Mouse (Mus musculus) macrophage (primary cell): ENCODE measurements around the gene Dnaaf1. TPM values are rescaled to one million over a fixed set of nuclear protein-coding genes. Genes with fewer than 3 reads are reported as not detected.
A peak's percentile ranks its signal among the peaks of the same experiment; 100 is the strongest.

ENCODE experiments used
- H3K27ac ChIP-seq: fragments of 350-480 bp; formaldehyde crosslinking; 2 replicates; pipeline ENCODE4 v1.9.0; 2021
- H3K36me3 ChIP-seq: fragments of 350-480 bp; formaldehyde crosslinking; 2 replicates; pipeline ENCODE4 v1.9.0; 2021; ENCODE audit errors: inconsistent target
- H3K4me3 ChIP-seq: fragments of 350-480 bp; formaldehyde crosslinking; 2 replicates; pipeline ENCODE4 v1.9.0; 2021; ENCODE audit errors: inconsistent target
- H3K79me2 ChIP-seq: fragments of 350-480 bp; formaldehyde crosslinking; 2 replicates; pipeline ENCODE4 v1.9.0; 2021; ENCODE audit errors: inconsistent target
- WGBS: methylation state at CpG from one replicate; pipeline ENCODE4 v1.1.7; 2026; ENCODE audit warnings: inconsistent platforms; ENCODE audit not compliant: missing documents; 5-methylcytosine and 5-hydroxymethylcytosine counted together
- polyA plus RNA-seq: library from polyadenylated mRNA; stranded (reverse); fragments of 250-400 nt; gene quantifications from 3 replicates; pipeline ENCODE4 v1.2.4, GENCODE M21; 2018; ENCODE audit warnings: inconsistent platforms

Dnaaf1 gene
- polyA plus RNA-seq, 1 experiment from 2014 or later: not detected

DNA sequence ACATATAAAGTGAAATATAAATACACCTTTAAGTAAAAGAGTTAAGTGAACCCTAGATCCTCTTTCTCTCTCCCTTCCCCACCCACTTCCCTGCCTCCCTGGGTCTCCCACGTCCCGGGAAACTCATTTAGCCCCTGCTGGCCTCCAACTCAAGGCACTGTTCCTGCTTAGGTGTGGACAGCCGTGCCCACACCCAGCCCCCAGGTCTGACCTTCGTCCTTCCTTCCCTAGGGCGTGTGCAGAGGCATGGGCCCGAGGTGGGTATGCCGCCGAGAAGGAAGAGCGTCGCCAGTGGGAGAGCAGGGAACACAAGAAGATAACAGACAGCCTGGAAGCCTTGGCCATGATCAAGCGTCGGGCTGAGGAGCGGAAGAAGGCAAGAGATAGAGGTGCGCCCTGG, 15.3 kb downstream of the Dnaaf1 start:
- 80% methylated on average over 14 of the region's 14 CpGs for WGBS
- Histone ChIP-seq H3K79me2 (no peaks in the 10 kb centered on the region), H3K36me3 (no peaks in the 10 kb centered on the region), H3K27ac (no peak overlapping the region), H3K4me3 (no peak overlapping the region)

GRCm38 (mm10) chr8:119591456-119591855, 16.4 kb downstream of the Dnaaf1 start:
- Histone ChIP-seq H3K4me3 (no peak overlapping the region), H3K79me2 (no peaks in the 10 kb centered on the region), H3K27ac (no peak overlapping the region), H3K36me3 (no peaks in the 10 kb centered on the region)
- WGBS: 93% methylated on average over 6 of the region's 7 CpGs

DNA sequence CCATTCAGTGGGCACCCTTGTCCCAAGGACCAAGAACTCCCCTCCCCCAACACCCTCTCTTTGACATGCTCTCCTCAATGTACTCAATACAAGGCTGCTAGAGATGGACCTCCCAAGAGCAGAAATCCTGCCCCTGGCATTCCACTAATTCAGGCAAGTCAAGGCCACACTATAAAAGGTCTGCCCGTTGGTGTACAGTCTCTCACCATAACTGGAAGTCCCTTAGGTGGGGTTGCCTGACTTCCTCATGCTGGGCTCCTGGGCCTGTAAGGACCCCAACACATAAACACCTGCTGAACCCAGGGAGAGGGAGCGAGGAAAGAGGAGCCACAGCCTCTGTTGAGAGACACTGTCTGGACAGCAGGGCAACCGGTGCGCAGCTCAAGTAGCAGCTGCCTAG, 28.7 kb downstream of the Dnaaf1 start:
- Histone ChIP-seq H3K36me3 (peaks cover 28% of the 10 kb centered on the region; the same call in 1 of the 2 replicates), H3K79me2 (peaks cover 11% of the 10 kb centered on the region; the same call in 1 of the 2 replicates), H3K27ac (no peak overlapping the region), H3K4me3 (peak overlapping the region; percentile 93; the same call in 1 of the 2 replicates)
- WGBS: 79% methylated on average over 4 of the region's 4 CpGs

- peak overlapping the region; percentile 93 for H3K4me3 ChIP-seq
- WGBS: 40% methylated on average over 12 of the region's 12 CpGs
- H3K27ac ChIP-seq: peak overlapping the region; percentile 54
- peaks cover 11% of the 10 kb centered on the region; the same call in 1 of the 2 replicates for H3K79me2 ChIP-seq
- peaks cover 24% of the 10 kb centered on the region; the same call in 1 of the 2 replicates for H3K36me3 ChIP-seq
Measured at GRCm38 (mm10) chr8:119604398-119604803, 29.4 kb downstream of the Dnaaf1 start.

DNA sequence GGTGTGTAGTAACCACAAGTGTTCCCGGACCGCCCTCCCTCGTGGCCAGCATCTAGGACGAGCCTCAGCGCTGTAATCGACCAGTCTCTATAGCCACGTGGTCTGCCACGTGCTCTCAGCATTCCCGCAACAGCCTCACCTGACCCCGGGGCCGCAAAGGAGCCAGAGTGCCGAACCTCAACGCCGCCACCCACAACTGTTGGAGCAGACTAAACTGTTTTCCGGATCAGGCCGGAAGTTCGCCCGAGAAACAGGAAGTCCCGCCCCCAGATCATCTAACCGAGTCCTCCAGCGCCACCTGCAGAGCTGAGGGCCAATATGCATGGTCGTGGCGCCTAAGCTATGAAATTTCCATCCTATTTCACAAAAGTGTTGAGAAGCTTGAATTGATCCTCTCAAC, 30.0 kb downstream of the Dnaaf1 start, which contains the start of gene Taf1c:
Gene Taf1c (minus strand): TSS at position 227 of the 400 bp plus-strand sequence.
- peaks cover 11% of the 10 kb centered on the region; the same call in 1 of the 2 replicates for H3K79me2 ChIP-seq
- under 1% methylated on average over 23 of the region's 23 CpGs for WGBS
- H3K36me3 ChIP-seq: peaks cover 24% of the 10 kb centered on the region; the same call in 1 of the 2 replicates
- H3K27ac ChIP-seq: peak within 1 kb of the TSS; percentile 54
- peak within 1 kb of the TSS; percentile 93 for H3K4me3 ChIP-seq

DNA sequence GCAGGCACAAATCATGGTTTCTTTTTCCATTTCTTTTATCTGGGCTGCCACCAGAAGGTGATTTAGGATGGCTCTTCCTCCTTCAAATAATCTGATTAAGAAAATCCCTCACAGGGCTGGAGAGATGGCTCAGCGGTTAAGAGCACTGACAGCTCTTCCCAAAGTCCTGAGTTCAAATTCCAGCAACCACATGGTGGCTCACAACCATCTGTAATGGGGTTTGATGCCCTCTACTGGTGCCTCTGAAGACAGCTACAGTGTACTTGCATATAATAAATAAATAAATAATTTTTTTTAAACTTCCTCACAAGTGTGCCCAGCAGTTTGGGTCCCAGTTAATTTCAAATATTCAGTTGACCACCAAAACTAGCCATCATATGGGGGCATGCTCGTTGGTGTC, 31.2 kb downstream of the Dnaaf1 start:
- peaks cover 12% of the 10 kb centered on the region; the same call in 1 of the 2 replicates for H3K36me3 ChIP-seq
- WGBS: 88% methylated on average over 2 of the region's 2 CpGs
- peaks cover 11% of the 10 kb centered on the region; the same call in 1 of the 2 replicates for H3K79me2 ChIP-seq
- no peak overlapping the region for H3K27ac ChIP-seq
- no peak overlapping the region for H3K4me3 ChIP-seq

DNA sequence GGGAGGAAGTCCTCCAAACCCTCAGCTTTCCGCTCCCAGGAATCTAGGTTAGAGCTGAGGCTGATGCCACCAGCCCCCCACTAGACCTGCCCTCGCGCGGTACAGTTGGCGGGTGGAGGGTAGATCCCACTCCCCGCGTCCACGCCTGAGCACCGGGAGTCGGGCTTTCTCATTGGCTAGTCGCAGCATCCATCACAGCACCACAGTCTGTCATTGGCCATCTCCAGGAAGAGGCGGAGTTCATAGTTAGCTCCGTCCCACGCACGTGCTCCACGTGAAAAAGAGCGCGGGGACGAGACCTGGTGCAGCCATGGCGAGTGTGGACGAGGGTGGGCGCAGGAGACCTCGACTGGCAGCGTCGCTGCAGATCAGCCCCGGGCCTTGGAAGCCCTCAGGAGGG, 37.4 kb downstream of the Dnaaf1 start, which contains the start of gene Adad2:
Gene Adad2 (plus strand): TSS at position 277 of the 400 bp plus-strand sequence.
- no peak within 1 kb of the TSS for H3K4me3 ChIP-seq
- no peak within 1 kb of the TSS for H3K27ac ChIP-seq
- WGBS: 82% methylated on average over 24 of the region's 26 CpGs
- H3K79me2 ChIP-seq: no peaks in the 10 kb centered on the region
- no peaks in the 10 kb centered on the region for H3K36me3 ChIP-seq

- H3K79me2 ChIP-seq: no peaks in the 10 kb centered on the region
- no peak overlapping the region for H3K4me3 ChIP-seq
- H3K36me3 ChIP-seq: no peaks in the 10 kb centered on the region
- no peak overlapping the region for H3K27ac ChIP-seq
- WGBS: 88% methylated on average over 14 of the region's 14 CpGs
Measured at GRCm38 (mm10) chr8:119615096-119615495, 40.1 kb downstream of the Dnaaf1 start.

- WGBS: 85% methylated on average over 7 of the region's 7 CpGs
- Histone ChIP-seq H3K36me3 (no peaks in the 10 kb centered on the region), H3K27ac (no peak overlapping the region), H3K79me2 (no peaks in the 10 kb centered on the region), H3K4me3 (no peak overlapping the region)
Measured at GRCm38 (mm10) chr8:119616358-119616757, 41.3 kb downstream of the Dnaaf1 start.

DNA sequence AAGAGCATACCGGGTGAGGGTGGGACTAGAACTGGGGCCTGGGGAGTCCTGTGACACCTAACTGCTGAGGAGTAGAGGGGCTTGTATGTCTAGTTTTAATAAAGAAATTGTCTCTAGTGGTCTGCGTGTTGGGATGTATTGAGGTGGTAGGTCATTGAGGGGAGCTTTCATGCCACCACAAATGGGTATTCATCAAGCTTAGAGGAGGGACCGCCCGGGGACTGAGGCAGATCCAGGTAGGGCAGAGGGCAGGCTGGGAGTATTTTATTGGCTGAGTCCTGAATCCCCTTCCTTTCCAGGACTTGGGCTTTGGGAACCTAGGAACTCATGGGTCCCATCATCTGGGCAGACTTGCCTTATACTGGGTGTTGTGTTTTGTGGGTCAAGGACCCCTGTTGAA, 41.8 kb downstream of the Dnaaf1 start:
- H3K79me2 ChIP-seq: no peaks in the 10 kb centered on the region
- WGBS: 94% methylated on average over 4 of the region's 4 CpGs
- no peak overlapping the region for H3K27ac ChIP-seq
- H3K4me3 ChIP-seq: no peak overlapping the region
- H3K36me3 ChIP-seq: no peaks in the 10 kb centered on the region

- no peaks in the 10 kb centered on the region for H3K36me3 ChIP-seq
- no peak overlapping the region for H3K4me3 ChIP-seq
- 88% methylated on average over 5 of the region's 5 CpGs for WGBS
- H3K79me2 ChIP-seq: no peaks in the 10 kb centered on the region
- H3K27ac ChIP-seq: no peak overlapping the region
Measured at GRCm38 (mm10) chr8:119617586-119617985, 42.6 kb downstream of the Dnaaf1 start.

- Histone ChIP-seq H3K27ac (no peak overlapping the region), H3K4me3 (no peak overlapping the region), H3K79me2 (no peaks in the 10 kb centered on the region), H3K36me3 (no peaks in the 10 kb centered on the region)
- 84% methylated on average over 5 of the region's 5 CpGs for WGBS
Measured at GRCm38 (mm10) chr8:119618887-119619286, 43.9 kb downstream of the Dnaaf1 start.

DNA sequence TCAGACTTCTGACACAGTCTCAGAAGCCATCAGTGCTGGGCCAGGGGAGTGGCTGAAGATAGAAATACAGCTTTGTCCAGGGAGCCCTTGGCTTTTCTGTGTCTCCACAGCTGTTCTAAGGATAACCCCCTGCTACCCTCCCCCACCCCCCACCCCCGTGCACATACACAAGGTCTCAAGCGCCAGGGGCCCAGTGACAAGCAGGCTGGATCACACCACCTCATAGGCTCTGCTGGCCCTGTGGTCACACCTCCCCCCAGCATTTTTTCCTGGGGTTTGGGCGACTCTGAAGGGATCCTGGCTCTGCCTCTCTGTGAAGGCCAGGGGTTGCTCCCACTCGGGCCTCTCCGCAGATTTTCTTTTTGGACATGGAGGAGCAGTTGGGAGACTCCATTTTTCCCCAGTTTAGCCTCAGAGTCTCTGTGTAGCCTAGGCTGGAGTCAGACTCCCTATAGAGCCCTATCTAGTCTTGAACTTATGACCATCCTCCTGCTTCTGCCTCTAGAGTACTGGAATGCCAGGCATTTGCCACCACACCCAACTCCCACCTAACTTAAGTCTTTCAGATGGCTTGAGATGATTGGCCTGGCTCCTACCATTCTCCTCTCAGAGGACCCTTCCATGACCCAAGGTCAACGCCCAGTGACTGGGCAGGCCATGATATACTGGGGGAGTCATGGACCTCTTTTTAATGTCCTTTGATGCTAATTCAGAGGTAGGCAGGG, 45.2 kb downstream of the Dnaaf1 start:
- H3K79me2 ChIP-seq: no peaks in the 10 kb centered on the region
- no peaks in the 10 kb centered on the region for H3K36me3 ChIP-seq
- WGBS: 63% methylated on average over 6 of the region's 6 CpGs
- no peak overlapping the region for H3K27ac ChIP-seq
- no peak overlapping the region for H3K4me3 ChIP-seq

DNA sequence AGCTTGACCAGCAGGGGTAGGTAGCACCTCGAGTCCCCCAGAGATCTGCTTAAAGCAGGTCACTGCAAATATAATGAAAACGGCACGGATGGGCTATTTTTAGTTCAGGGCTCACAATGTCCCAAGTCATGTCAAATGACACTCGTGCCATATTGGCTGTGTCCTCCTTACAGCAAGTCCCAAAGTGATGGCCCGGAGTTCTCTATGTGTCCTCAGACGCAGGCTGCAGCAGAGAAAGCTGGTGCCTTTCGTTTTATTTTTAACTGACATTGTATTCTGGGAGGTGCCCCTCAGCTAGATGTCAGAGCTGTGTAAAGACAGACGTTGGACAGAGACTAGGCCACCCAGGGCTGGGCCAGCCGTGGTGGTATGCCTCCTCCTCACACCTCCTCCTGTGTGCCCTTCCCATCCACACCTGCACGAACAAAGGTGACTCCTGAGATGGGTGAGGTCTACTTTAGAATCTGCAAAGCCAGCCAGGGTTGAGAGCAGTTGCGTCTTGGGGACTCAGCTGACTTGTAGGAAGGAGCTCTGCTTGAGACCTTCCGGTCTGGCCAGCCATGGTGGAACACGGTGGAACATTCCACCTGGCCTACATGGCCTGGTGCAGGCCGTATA, 45.9 kb downstream of the Dnaaf1 start:
- H3K4me3 ChIP-seq: no peak overlapping the region
- 92% methylated on average over 14 of the region's 14 CpGs for WGBS

DNA sequence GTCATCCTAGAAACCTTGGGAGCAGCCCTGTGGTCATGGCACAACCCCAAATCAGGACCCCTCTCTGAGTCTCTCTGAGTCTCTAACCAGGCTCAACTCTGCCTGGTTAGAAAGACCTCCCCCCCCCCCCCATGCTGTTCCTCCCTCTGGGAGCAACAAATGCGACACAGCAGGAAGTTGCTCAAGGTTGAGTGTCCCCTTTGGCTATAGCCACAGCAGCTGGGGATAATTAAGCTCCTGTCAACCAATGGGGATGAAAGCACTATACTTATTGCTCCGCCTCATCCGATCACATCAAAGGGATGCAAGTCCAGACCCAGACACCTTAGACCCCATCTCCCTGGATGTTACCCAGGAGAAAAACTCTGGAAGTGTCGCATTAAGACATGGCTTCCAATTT, 47.5 kb downstream of the Dnaaf1 start:
- Histone ChIP-seq H3K36me3 (no peaks in the 10 kb centered on the region), H3K27ac (no peak overlapping the region), H3K4me3 (no peak overlapping the region), H3K79me2 (no peaks in the 10 kb centered on the region)
- 64% methylated on average over 4 of the region's 4 CpGs for WGBS

More for the DNA sequence above, 45.9 kb downstream of the Dnaaf1 start:
- no peaks in the 10 kb centered on the region for H3K79me2 ChIP-seq
- no peak overlapping the region for H3K27ac ChIP-seq
- no peaks in the 10 kb centered on the region for H3K36me3 ChIP-seq
